Mouse (Mus musculus): ENCODE measurements at regions not wholly inside any gene's neighbourhood (a gene's known extent, or its start where the extent isn't known, plus 50 kb on each side); places are given as distances from the start of the nearest gene placed in this dataset.
A peak's percentile ranks its signal among the peaks of the same experiment; 100 is the strongest.
"Not testable (repeated sequence)": the region's sequence is repeated elsewhere in the genome, so short reads cannot be mapped to it uniquely, and the experiment has no call there.

- DNase-seq (ENCODE audit: low spot score in 2 of 2), result peak; percentile 6 to 9
Measured at GRCm38 (mm10) chr12:17992572-17992971, 301.9 kb downstream of the Hpcal1 start.

GRCm38 (mm10) chr12:17993368-17993767 lies 302.7 kb downstream of the Hpcal1 start:
- DNase-seq (ENCODE audit: low spot score in 2 of 2), result not testable (repeated sequence)

Measured in frontal cortex, postnatal 14 days (tissue).